Mouse (Mus musculus): ENCODE results near the gene Txnrd1. TPM values are rescaled to one million over a fixed set of nuclear protein-coding genes. Genes with fewer than 3 reads are reported as not detected.
A peak's percentile ranks its signal among the peaks of the same experiment; 100 is the strongest.

The Txnrd1 gene
- polyA plus RNA-seq, 1 experiment: 69.4 TPM

GRCm38 (mm10) chr10:82897936-82898335 lies 64.2 kb downstream of the Txnrd1 start:
- Histone ChIP-seq H3K27me3 (ENCODE audit: control insufficient read depth, insufficient read depth, low read length) (no peaks in the 10 kb centered on the region), H3K36me3 (ENCODE audit: control insufficient read depth, insufficient read depth, low read length) (peaks cover 42% of the 10 kb centered on the region), H3K27ac (ENCODE audit: insufficient read depth, low read depth, low read length) (no peak overlapping the region), H3K4me3 (ENCODE audit: low read depth, low read length) (no peak overlapping the region), H3K4me1 (ENCODE audit: control insufficient read depth, insufficient read depth, insufficient read length, low read length) (peaks cover 7% of the 10 kb centered on the region; the same call in 1 of the 2 replicates)
- WGBS: 85% methylated on average over 13 of the region's 13 CpGs
- TF ChIP-seq CTCF (IDR thresholded peaks at IDR 0.05; ENCODE audit: extremely low read depth, insufficient read length, insufficient replicate concordance, low read depth, low read length) (no peak), POLR2A (IDR thresholded peaks at IDR 0.05; ENCODE audit: low read depth, low read length) (no peak)

GRCm38 (mm10) chr10:82898893-82899292 lies 65.1 kb downstream of the Txnrd1 start:
- Histone ChIP-seq H3K4me1 (ENCODE audit: control insufficient read depth, insufficient read depth, insufficient read length, low read length) (peaks cover 7% of the 10 kb centered on the region; the same call in 1 of the 2 replicates), H3K36me3 (ENCODE audit: control insufficient read depth, insufficient read depth, low read length) (peaks cover 33% of the 10 kb centered on the region), H3K4me3 (ENCODE audit: low read depth, low read length) (no peak overlapping the region), H3K27ac (ENCODE audit: insufficient read depth, low read depth, low read length) (no peak overlapping the region), H3K27me3 (ENCODE audit: control insufficient read depth, insufficient read depth, low read length) (no peaks in the 10 kb centered on the region)
- WGBS: 47% methylated on average over 7 of the region's 7 CpGs
- TF ChIP-seq POLR2A (IDR thresholded peaks at IDR 0.05; ENCODE audit: low read depth, low read length): no peak
- TF ChIP-seq CTCF (IDR thresholded peaks at IDR 0.05; ENCODE audit: extremely low read depth, insufficient read length, insufficient replicate concordance, low read depth, low read length): no peak

- Histone ChIP-seq H3K36me3 (ENCODE audit: control insufficient read depth, insufficient read depth, low read length) (peaks cover 27% of the 10 kb centered on the region), H3K4me3 (ENCODE audit: low read depth, low read length) (peak overlapping the region; percentile 47), H3K27ac (ENCODE audit: insufficient read depth, low read depth, low read length) (peak overlapping the region; percentile 23; the same call in 1 of the 2 replicates), H3K4me1 (ENCODE audit: control insufficient read depth, insufficient read depth, insufficient read length, low read length) (peaks cover 7% of the 10 kb centered on the region; the same call in 1 of the 2 replicates), H3K27me3 (ENCODE audit: control insufficient read depth, insufficient read depth, low read length) (no peaks in the 10 kb centered on the region)
- WGBS: 26% methylated on average over 16 of the region's 16 CpGs
- no peak for TF ChIP-seq CTCF (IDR thresholded peaks at IDR 0.05; ENCODE audit: extremely low read depth, insufficient read length, insufficient replicate concordance, low read depth, low read length)
- TF ChIP-seq POLR2A (IDR thresholded peaks at IDR 0.05; ENCODE audit: low read depth, low read length): no peak
These were observed 66.2 kb downstream of the Txnrd1 start for GRCm38 (mm10) chr10:82899810-82900421.

GRCm38 (mm10) chr10:82900546-82900945 lies 66.8 kb downstream of the Txnrd1 start:
- Histone ChIP-seq H3K36me3 (ENCODE audit: control insufficient read depth, insufficient read depth, low read length) (peaks cover 21% of the 10 kb centered on the region), H3K27me3 (ENCODE audit: control insufficient read depth, insufficient read depth, low read length) (no peaks in the 10 kb centered on the region), H3K4me1 (ENCODE audit: control insufficient read depth, insufficient read depth, insufficient read length, low read length) (peaks cover 7% of the 10 kb centered on the region; the same call in 1 of the 2 replicates), H3K27ac (ENCODE audit: insufficient read depth, low read depth, low read length) (no peak overlapping the region), H3K4me3 (ENCODE audit: low read depth, low read length) (peak overlapping the region; percentile 47; the same call in 1 of the 2 replicates)
- 62% methylated on average over 7 of the region's 7 CpGs for WGBS
- TF ChIP-seq CTCF (IDR thresholded peaks at IDR 0.05; ENCODE audit: extremely low read depth, insufficient read length, insufficient replicate concordance, low read depth, low read length): no peak
- no peak for TF ChIP-seq POLR2A (IDR thresholded peaks at IDR 0.05; ENCODE audit: low read depth, low read length)

GRCm38 (mm10) chr10:82901436-82901835 lies 67.7 kb downstream of the Txnrd1 start:
- TF ChIP-seq CTCF (IDR thresholded peaks at IDR 0.05; ENCODE audit: extremely low read depth, insufficient read length, insufficient replicate concordance, low read depth, low read length): peak; percentile 90
- TF ChIP-seq POLR2A (IDR thresholded peaks at IDR 0.05; ENCODE audit: low read depth, low read length): no peak
- Histone ChIP-seq H3K36me3 (ENCODE audit: control insufficient read depth, insufficient read depth, low read length) (peaks cover 13% of the 10 kb centered on the region), H3K4me1 (ENCODE audit: control insufficient read depth, insufficient read depth, insufficient read length, low read length) (peaks cover 7% of the 10 kb centered on the region; the same call in 1 of the 2 replicates), H3K27me3 (ENCODE audit: control insufficient read depth, insufficient read depth, low read length) (no peaks in the 10 kb centered on the region), H3K4me3 (ENCODE audit: low read depth, low read length) (no peak overlapping the region), H3K27ac (ENCODE audit: insufficient read depth, low read depth, low read length) (no peak overlapping the region)
- WGBS: 5% methylated on average over 7 of the region's 7 CpGs

- no peaks in the 10 kb centered on the region for H3K36me3 ChIP-seq (ENCODE audit: control insufficient read depth, insufficient read depth, low read length)
These were observed 74.8 kb downstream of the Txnrd1 start for GRCm38 (mm10) chr10:82908526-82908925.

GRCm38 (mm10) chr10:82909382-82909781 lies 75.6 kb downstream of the Txnrd1 start:
- H3K27ac ChIP-seq (ENCODE audit: insufficient read depth, low read depth, low read length): no peak overlapping the region
- TF ChIP-seq POLR2A (IDR thresholded peaks at IDR 0.05; ENCODE audit: low read depth, low read length): no peak
- TF ChIP-seq CTCF (IDR thresholded peaks at IDR 0.05; ENCODE audit: extremely low read depth, insufficient read length, insufficient replicate concordance, low read depth, low read length): peak; percentile 54; the same call in 1 of the 2 replicates
- 20% methylated on average over 9 of the region's 9 CpGs for WGBS

More at GRCm38 (mm10) chr10:82908526-82908925, 74.8 kb downstream of the Txnrd1 start:
- no peak overlapping the region for H3K27ac ChIP-seq (ENCODE audit: insufficient read depth, low read depth, low read length)
- H3K27me3 ChIP-seq (ENCODE audit: control insufficient read depth, insufficient read depth, low read length): no peaks in the 10 kb centered on the region
- TF ChIP-seq CTCF (IDR thresholded peaks at IDR 0.05; ENCODE audit: extremely low read depth, insufficient read length, insufficient replicate concordance, low read depth, low read length): no peak
- no peak for TF ChIP-seq POLR2A (IDR thresholded peaks at IDR 0.05; ENCODE audit: low read depth, low read length)
- no peaks in the 10 kb centered on the region for H3K4me1 ChIP-seq (ENCODE audit: control insufficient read depth, insufficient read depth, insufficient read length, low read length)
- H3K4me3 ChIP-seq (ENCODE audit: low read depth, low read length): no peak overlapping the region
- 75% methylated on average over 7 of the region's 7 CpGs for WGBS

More at GRCm38 (mm10) chr10:82909382-82909781, 75.6 kb downstream of the Txnrd1 start:
- H3K4me3 ChIP-seq (ENCODE audit: low read depth, low read length): no peak overlapping the region
- no peaks in the 10 kb centered on the region for H3K27me3 ChIP-seq (ENCODE audit: control insufficient read depth, insufficient read depth, low read length)
- no peaks in the 10 kb centered on the region for H3K4me1 ChIP-seq (ENCODE audit: control insufficient read depth, insufficient read depth, insufficient read length, low read length)
- H3K36me3 ChIP-seq (ENCODE audit: control insufficient read depth, insufficient read depth, low read length): no peaks in the 10 kb centered on the region

All from small intestine, adult 2 months (tissue).